Mouse (Mus musculus) lung, postnatal 10 days (tissue): ENCODE measurements around the gene Tmem156.

Source experiments
- DNase-seq: peaks from one replicate; pipeline ENCODE4 v3.0.0; 2021

Tmem156 gene

DNA sequence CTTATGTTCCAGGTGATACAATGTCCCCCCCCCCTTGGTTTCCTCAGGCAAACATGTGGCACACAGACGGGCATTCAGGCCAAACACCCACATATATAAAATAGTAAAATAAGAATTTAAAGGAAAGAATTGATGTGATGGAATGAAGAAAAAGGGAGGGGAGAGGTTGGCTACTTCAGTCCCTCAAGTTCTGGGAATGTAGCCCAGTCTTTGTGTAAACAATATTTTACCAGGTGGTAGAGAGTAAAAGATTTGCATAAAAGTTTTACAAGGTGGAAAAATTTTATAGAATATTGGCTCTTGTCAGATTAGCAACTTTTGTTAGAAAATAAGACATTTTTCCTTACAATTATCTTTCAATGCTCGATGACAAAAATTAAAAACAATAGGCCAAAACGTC is 4.9 kb upstream of the Tmem156 start:
- no peak for DNase-seq

- DNase-seq = no peak
Observed at GRCm38 (mm10) chr5:65096082-65096481, 4.2 kb upstream of the Tmem156 start.

DNA sequence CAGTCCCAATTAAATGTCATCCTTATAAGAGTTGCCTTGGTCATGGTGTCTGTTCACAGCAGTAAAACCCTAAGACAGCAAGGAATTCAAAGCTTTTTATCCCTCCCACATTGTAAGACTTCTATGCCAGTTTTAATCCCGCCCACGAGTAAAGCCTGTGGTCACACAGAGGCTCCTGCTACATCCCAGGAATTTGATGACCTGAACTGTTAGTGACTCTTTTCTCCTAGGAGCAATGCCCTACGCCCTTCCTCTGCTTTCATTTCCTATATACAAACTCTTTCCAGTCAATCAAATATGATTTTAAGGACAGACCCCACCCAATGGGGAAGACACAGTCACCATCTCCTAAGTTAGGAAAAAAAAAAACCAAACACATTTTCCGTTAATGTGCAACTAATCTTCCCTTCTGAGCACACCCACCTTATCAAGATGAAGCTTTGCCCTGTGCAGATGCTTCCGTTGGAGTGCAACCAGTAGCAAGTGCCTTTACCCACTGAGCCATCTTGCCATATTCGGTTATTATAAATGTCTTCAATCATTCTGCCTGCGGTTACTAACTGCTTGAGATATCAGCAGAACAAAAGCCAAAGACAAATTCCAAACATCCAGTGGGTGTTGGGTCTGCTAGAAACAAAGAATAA is 3.1 kb upstream of the Tmem156 start:
- peak; percentile 56 for DNase-seq

DNA sequence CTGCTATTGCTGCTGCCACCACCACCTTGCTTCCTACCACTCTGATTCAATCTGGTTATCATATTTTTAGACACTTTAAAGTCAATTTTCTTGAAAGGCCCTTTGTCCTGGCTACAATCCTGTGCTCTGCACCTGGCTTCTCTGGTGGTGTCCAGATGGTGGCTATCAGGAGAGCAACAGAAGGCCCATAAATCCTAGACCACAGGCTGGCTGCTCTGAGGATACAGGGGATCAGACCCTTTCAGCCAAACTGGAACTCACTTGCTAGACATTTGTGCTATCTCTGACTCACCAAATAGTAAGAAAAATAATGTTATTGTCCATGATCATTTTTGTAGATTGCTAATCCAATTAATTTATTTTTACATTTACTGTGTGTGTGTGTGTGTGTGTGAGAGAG is 1.8 kb upstream of the Tmem156 start:
- no peak for DNase-seq

DNA sequence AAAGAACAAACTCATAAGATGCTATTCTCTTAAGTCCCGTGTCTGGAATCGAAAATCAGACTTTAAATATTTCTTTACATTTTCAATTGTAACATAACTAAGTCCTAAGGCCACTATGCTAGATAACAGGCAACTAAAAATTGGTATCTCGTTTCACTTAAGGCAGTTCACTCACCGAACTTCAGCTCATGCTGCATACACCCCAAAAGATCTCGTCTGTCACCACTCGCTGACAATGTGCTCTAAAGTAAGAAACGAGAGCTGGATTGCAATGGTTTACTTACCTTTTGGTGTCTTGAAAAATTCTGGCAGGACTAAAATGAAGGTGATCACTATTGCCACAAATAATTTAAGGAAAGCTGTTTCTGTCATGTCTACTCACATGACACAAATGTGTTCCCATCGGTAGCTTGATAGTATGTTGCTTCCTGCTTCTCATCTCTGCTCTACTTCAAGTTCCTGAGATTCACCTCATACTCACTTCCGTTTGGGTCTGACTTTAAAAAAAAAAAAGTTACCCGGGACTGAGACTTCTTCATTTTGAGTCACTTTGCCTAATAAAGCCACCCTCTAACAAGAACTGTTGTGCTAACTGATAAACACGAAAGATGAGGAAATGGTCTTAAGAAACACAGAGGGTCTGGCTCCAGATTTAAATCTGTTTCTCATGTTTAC is 611 bp downstream of the Tmem156 start:
- no peak for DNase-seq

- no peak for DNase-seq
Observed at GRCm38 (mm10) chr5:65089707-65090106, 2.2 kb downstream of the Tmem156 start.

DNA sequence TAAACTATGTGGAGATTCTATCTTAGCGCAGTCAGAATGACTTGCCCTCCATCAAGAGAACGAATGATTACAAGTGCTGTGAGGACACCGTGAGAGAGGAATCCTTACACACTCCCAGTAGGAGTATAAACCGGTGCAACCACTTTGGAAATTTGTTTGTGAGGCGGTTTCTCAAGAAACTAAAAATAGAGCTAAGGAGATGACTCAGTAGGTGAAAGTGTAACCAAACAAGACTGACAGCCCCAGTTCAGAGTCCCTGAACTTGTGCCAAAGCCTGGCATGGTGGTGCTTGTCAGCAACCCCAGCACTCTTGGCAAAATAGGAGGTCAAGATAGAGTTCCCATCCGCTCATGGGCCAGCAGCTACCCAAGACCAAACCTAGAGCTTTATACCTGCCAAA is 5.4 kb downstream of the Tmem156 start:
- DNase-seq = peak; percentile 44

GRCm38 (mm10) chr5:65081836-65082235 is 10.1 kb downstream of the Tmem156 start:
- DNase-seq = no peak

- DNase-seq = peak; percentile 62
Observed at GRCm38 (mm10) chr5:65079881-65080280, 12.1 kb downstream of the Tmem156 start.

- DNase-seq = no peak
Observed at GRCm38 (mm10) chr5:65078081-65078480, 13.9 kb downstream of the Tmem156 start.

DNA sequence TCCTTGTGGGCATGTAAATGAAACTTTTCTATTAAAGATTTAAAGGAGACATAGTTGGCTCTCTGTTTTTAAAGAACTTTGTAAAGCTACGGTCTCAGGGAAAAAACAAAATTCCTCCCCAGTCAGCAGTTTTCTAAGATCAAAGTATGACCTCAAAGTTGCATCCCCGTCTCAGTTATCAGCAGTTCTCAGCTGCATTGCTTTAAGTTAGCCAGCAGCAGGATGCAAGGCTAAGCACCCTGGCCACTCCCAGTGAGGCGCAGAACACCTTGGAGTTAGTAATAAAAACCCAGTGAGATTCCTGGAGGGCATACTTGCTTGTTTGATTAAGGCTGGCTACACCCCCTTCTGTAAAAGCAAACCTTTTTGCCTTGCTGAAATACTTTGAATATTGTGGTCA is 15.2 kb downstream of the Tmem156 start:
- DNase-seq = no peak

DNA sequence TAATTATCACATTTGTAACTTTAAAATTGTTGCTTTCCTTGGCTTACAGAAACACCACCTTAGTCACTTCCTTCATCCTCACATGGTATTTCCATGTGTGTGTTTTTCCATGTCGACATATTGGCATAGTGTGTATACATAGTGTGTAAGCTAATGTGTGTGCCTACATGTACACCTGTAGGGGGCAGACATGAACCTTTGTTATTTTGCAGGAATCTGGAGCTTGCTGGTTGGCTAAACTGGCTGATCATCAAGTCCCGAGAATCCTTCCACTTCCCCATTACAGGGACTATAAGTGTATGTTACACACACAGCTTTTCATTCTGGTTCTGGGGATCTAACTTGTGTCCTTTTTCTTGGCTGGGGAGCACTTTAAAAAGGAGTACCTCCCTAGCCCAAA is 15.8 kb downstream of the Tmem156 start:
- DNase-seq = peak; percentile 40

DNA sequence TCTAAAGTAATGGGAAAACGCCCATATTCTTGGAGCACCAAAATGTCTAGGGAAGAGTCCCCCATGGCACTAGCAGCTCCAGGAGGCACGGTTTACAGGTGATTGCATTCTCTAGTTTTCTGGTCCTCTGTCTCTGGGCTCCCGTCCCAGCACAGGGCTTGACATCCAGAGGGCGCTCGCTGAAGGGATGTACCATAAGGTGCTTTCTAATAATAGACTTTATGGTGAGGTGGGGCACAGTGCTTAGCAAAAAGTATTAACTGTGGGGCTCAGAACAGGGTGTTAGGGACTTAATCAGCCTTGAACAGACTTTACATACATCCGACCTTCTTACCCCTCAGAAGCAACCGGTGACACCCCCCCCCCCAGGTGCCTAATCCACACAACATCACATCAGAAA is 17.2 kb downstream of the Tmem156 start:
- DNase-seq = peak; percentile 29

DNA sequence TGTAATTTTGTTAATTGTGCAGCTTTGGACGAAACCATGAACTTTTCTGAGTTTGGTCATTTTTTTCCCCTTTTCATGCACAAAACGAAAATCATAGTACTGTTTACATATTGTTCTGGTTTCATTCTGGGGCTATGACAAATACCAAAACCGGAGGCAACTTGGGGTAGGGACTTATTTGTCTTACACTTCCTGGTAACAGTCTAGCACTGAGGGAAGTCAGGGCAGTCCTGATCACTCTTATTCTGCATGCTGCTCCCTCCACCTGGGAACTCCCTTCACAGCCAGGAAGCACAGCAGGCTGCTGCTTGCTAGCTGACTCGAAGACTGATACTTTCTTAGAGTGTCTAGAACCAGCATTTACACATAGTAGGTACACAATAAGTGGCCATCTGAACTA is 18.7 kb downstream of the Tmem156 start:
- DNase-seq = no peak

DNA sequence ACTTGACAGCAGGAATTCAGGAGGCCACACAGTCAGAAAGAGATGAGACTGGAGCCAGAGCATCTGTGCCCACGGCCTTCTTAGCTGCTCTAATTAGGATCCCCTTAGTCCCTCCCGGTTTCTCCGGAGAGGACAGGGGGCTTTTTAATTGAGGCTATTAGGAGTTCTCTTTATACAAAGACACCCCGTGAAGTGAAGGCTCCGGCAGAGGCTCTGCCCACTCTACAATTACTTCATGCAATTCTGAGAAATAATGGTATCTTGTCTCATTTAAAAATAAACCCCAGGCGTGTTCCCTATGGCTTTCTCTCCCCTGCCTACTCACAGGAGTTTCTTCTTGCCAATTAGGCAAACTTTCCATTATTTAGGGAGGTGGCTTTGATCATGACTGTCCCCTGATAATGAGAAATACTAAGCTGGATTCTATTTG is 20.2 kb downstream of the Tmem156 start:
- no peak for DNase-seq

DNA sequence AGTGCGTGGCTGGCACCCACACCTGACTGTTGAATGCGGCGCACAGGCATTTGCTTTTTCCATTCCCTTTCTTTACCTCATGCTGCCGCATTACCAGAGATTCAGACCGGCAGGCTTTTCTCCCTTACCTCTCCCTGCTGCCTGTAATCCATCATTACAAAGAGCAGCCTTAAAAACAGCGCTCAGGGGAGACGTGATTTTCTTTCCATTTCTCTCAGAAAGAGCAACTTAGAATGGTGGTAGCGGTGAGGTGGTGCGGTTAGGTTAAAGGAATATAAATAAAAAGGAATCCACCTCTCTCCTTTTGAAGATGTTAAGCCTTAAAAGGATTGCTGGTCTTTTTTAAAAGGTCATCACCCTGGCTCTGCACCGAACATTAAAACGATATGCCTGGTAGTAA is 22.1 kb downstream of the Tmem156 start:
- DNase-seq = no peak

GRCm38 (mm10) chr5:65068166-65068565 is 23.8 kb downstream of the Tmem156 start:
- DNase-seq = no peak

- no peak for DNase-seq
Observed at GRCm38 (mm10) chr5:65063266-65063665, 28.7 kb downstream of the Tmem156 start.

- no peak for DNase-seq
Observed at GRCm38 (mm10) chr5:65062236-65062635, 29.7 kb downstream of the Tmem156 start.

DNA sequence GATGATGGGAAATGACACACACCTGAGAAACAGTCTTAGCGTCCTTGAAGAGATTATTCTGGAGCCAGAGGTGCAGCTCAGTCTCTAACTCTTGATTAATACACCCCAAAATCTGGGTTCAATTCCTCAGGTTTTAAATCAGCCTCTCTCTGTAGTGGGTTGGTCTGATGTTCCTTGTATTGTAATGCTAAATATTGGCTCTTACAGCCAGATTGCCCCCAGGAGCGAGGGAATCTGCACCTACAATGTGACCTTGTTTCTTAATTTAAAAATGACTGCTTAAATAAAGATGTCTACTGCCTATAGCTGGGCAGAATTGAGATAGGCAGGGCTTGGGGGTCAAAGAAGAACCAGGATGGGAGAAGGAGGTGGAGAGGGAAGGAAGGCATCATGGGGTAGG is 32.1 kb downstream of the Tmem156 start:
- DNase-seq = no peak

DNA sequence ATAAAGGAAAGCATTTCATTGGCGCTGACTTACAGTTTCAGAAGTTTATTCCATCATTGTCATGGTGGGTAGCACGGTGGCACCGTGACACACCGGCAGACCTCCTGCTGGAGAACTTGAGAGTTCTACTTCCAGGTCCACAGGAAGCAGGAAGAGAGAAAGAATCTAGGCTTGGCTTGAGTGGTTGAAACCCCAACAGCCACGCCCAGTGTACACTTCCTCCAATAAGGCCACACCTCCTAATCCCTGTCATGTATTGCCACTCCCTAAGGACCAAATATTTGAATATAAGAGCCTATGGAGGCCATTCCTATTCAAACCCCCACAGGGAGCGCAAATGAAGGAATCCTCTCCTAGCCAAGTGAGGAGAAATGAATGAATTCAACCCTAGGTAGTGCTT is 34.3 kb downstream of the Tmem156 start:
- peak; percentile 35 for DNase-seq

GRCm38 (mm10) chr5:65051513-65051912 is 40.4 kb downstream of the Tmem156 start:
- DNase-seq = no peak

GRCm38 (mm10) chr5:65049880-65050279 is 42.1 kb downstream of the Tmem156 start:
- no peak for DNase-seq

GRCm38 (mm10) chr5:65047285-65047855 is 44.6 kb downstream of the Tmem156 start:
- DNase-seq = no peak
